Mouse (Mus musculus) erythroblast, embryonic 14.5 days (primary cell): Measurements from ENCODE around the gene Ccdc86.

Source experiments
- GATA1 ChIP-seq: IDR thresholded peaks from 2 replicates; pipeline ENCODE4 v1.6.1; 2012; ENCODE audit warnings: low read length, inconsistent platforms, mixed read lengths
- TAL1 ChIP-seq: IDR thresholded peaks from 3 replicates; pipeline ENCODE4 v1.6.1; 2012; ENCODE audit warnings: low read length, inconsistent platforms, mixed read lengths

DNA sequence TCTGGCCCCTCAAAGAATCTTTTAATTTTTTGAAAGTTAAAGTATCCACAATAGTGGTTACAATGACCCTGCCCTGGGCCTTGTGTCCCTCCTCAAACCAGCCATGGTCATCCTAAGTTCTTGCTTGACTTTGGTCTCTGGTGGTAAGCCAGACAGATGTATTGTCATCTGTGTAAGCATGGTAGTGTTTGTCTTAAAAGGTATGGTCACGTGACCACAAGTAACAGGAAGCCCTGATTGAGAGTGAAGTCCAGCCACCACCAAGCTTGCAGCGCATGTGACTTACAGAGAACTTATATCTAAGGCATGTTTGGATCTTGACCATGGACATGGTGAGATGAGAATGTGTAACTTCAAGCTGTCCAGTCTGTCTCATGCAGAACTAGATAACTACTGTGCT is 26.1 kb upstream of the Ccdc86 start:
- no peak for TF ChIP-seq TAL1
- TF ChIP-seq GATA1: no peak
